Mouse (Mus musculus) intestine, embryonic 14.5 days (tissue): Measurements from ENCODE around the gene Itih3. TPM values are rescaled to one million over a fixed set of nuclear protein-coding genes. Genes with fewer than 3 reads are reported as not detected.

ENCODE experiments used
- ATAC-seq: fragments of 200-750 bp; cut with Nextera tagmentation; replicated peaks from 2 replicates; pipeline ENCODE4 v1.8.0; 2017; ENCODE audit warnings: low read depth, moderate number of reproducible peaks, moderate TSS enrichment, moderate library complexity; ENCODE audit not compliant: low FRiP score, low TSS enrichment
- DNase-seq: peaks from one replicate; pipeline ENCODE4 v3.0.0-alpha.2; 2018; ENCODE audit warnings: low spot score
- H3K27ac ChIP-seq: fragments of 300-500 bp; sonication (generic); 2 replicates; pipeline ENCODE4 v1.5.1; 2014; ENCODE audit warnings: low read depth, mild to moderate bottlenecking, control low read depth
- H3K27me3 ChIP-seq: fragments of 300-500 bp; sonication (generic); replicated peaks from 2 replicates; pipeline ENCODE4 v1.6.1; 2014; ENCODE audit warnings: low read length, control low read depth; ENCODE audit not compliant: control insufficient read depth, insufficient read depth
- H3K36me3 ChIP-seq: fragments of 300-500 bp; sonication (generic); 2 replicates; pipeline ENCODE4 v1.6.1; 2014; ENCODE audit warnings: low read length, control low read depth; ENCODE audit not compliant: control insufficient read depth, insufficient read depth
- H3K4me1 ChIP-seq: fragments of 300-500 bp; sonication (generic); replicated peaks from 2 replicates; pipeline ENCODE4 v1.6.1; 2014; ENCODE audit warnings: low read length, control low read depth, mixed read lengths; ENCODE audit not compliant: control insufficient read depth, insufficient read depth
- H3K4me2 ChIP-seq: fragments of 300-500 bp; sonication (generic); 2 replicates; pipeline ENCODE4 v1.6.1; 2014; ENCODE audit warnings: low read length
- H3K4me3 ChIP-seq: fragments of 300-500 bp; sonication (generic); 2 replicates; pipeline ENCODE4 v1.5.1; 2014; ENCODE audit warnings: low read depth, low read length, control low read depth, mixed read lengths
- H3K9ac ChIP-seq: fragments of 300-500 bp; sonication (generic); 2 replicates; pipeline ENCODE4 v1.6.1; 2014; ENCODE audit warnings: mild to moderate bottlenecking, low read length
- H3K9me3 ChIP-seq: fragments of 300-500 bp; sonication (generic); 2 replicates; pipeline ENCODE4 v1.6.1; 2016; ENCODE audit warnings: low read length, control low read depth; ENCODE audit not compliant: control insufficient read depth
- WGBS: fragments of 180-500 bp; shearing (Covaris S2); extraction: QIAGEN DNeasy Blood & Tissue Kit; methylation state at CpG from one replicate; pipeline ENCODE4 v1.1.7; 2014; 5-methylcytosine and 5-hydroxymethylcytosine counted together
- polyA plus RNA-seq: library from polyadenylated mRNA; unstranded; fragments of >200 nt; fragmentation: Nextera tagmentation; extraction: Ambion mirVana; gene quantifications from 2 replicates; pipeline ENCODE4 v1.2.1, GENCODE M21; 2014

Itih3 gene
- polyA plus RNA-seq, 1 experiment from 2014 or later = 0.87 TPM

GRCm38 (mm10) chr14:30862368-30862767, 61.2 kb downstream of the Itih3 start:
- Histone ChIP-seq H3K36me3 (peaks cover 9% of the 10 kb centered on the region; the same call in 1 of the 2 replicates), H3K27ac (no peak overlapping the region), H3K9ac (no peak overlapping the region), H3K4me1 (peaks cover 6% of the 10 kb centered on the region), H3K4me2 (no peak overlapping the region), H3K27me3 (no peaks in the 10 kb centered on the region), H3K9me3 (no peaks in the 10 kb centered on the region), H3K4me3 (no peak overlapping the region)
- no peak for DNase-seq
- WGBS = 76% methylated on average over 9 of the region's 9 CpGs
- no peak for ATAC-seq

GRCm38 (mm10) chr14:30861421-30862125, 62.0 kb downstream of the Itih3 start:
- Histone ChIP-seq H3K4me3 (no peak overlapping the region), H3K9ac (no peak overlapping the region), H3K27me3 (no peaks in the 10 kb centered on the region), H3K4me2 (peak overlapping the region; percentile 26), H3K4me1 (peaks cover 6% of the 10 kb centered on the region), H3K27ac (no peak overlapping the region), H3K36me3 (peaks cover 9% of the 10 kb centered on the region; the same call in 1 of the 2 replicates), H3K9me3 (no peaks in the 10 kb centered on the region)
- 37% methylated on average over 16 of the region's 16 CpGs for WGBS
- ATAC-seq (peak; percentile 63), DNase-seq (peak; percentile 55)

Other genes with a start within 250 kb of the Itih3 start
- 12.6 and 14.9 TPM in 2 replicates for gene Sfmbt1, start 208.9 kb downstream of the Itih3 start, polyA plus RNA-seq
- gene Tmem110, start 98.2 kb downstream of the Itih3 start, polyA plus RNA-seq = 24.9 and 29.7 TPM in 2 replicates
- 6.6 TPM in 2 replicates for gene Mustn1, start 44.6 kb downstream of the Itih3 start, polyA plus RNA-seq
- gene Itih4, start 37.3 kb downstream of the Itih3 start, polyA plus RNA-seq = 0.05 TPM in 1 of 2 replicates, not detected in the other
- gene Itih1, start 19.5 kb upstream of the Itih3 start, polyA plus RNA-seq = not detected in 2 replicates
- gene Nek4, start 27.6 kb upstream of the Itih3 start, polyA plus RNA-seq = 10.9 and 12.6 TPM in 2 replicates
- 52.0 and 61.1 TPM in 2 replicates for gene Glt8d1, start 77.6 kb upstream of the Itih3 start, polyA plus RNA-seq
- gene Spcs1, start 77.9 kb upstream of the Itih3 start, polyA plus RNA-seq = 338 and 365 TPM in 2 replicates
- gene Pbrm1, start 95.4 kb upstream of the Itih3 start, polyA plus RNA-seq = 90.7 and 93.7 TPM in 2 replicates
- gene Gnl3, start 95.4 kb upstream of the Itih3 start, polyA plus RNA-seq = 144 and 170 TPM in 2 replicates
- gene Smim4, start 205.2 kb upstream of the Itih3 start, polyA plus RNA-seq = 91.3 and 94.4 TPM in 2 replicates
- gene Nt5dc2, start 207.3 kb upstream of the Itih3 start, polyA plus RNA-seq = 308 and 365 TPM in 2 replicates
- 35.8 and 41.0 TPM in 2 replicates for gene Stab1, start 244.9 kb upstream of the Itih3 start, polyA plus RNA-seq